Mouse (Mus musculus) forebrain, embryonic 11.5 days (tissue): Measurements from ENCODE around the gene Nipsnap3a. TPM values are rescaled to one million over a fixed set of nuclear protein-coding genes. Genes with fewer than 3 reads are reported as not detected.
A peak's percentile ranks its signal among the peaks of the same experiment; 100 is the strongest.

Source experiments
- ATAC-seq: fragments of 200-750 bp; cut with Nextera tagmentation; replicated peaks from 2 replicates; pipeline ENCODE4 v1.8.0; 2017; ENCODE audit warnings: moderate TSS enrichment; ENCODE audit not compliant: low FRiP score
- DNase-seq: peaks from one replicate; pipeline ENCODE4 v3.0.0-alpha.2; 2017; ENCODE audit warnings: low spot score
- H3K27ac ChIP-seq: fragments of 300-500 bp; sonication (generic); 2 replicates; pipeline ENCODE4 v1.5.1; 2014; ENCODE audit warnings: low read depth, low read length
- H3K27me3 ChIP-seq: fragments of 300-500 bp; sonication (generic); 2 replicates; pipeline ENCODE4 v1.6.1; 2014; ENCODE audit warnings: mild to moderate bottlenecking, low read length, mixed read lengths; ENCODE audit not compliant: control insufficient read depth, insufficient read depth
- H3K36me3 ChIP-seq: fragments of 300-500 bp; sonication (generic); 2 replicates; pipeline ENCODE4 v1.6.1; 2014; ENCODE audit warnings: mild to moderate bottlenecking, low read length, moderate library complexity, mixed read lengths; ENCODE audit not compliant: control insufficient read depth, insufficient read depth
- H3K4me1 ChIP-seq: fragments of 300-500 bp; sonication (generic); replicated peaks from 2 replicates; pipeline ENCODE4 v1.6.1; 2014; ENCODE audit warnings: low read length, mixed read lengths; ENCODE audit not compliant: control insufficient read depth, insufficient read depth
- H3K4me2 ChIP-seq: fragments of 300-500 bp; sonication (generic); 2 replicates; pipeline ENCODE4 v1.6.1; 2014; ENCODE audit warnings: low read depth, mild to moderate bottlenecking, low read length, moderate library complexity, mixed read lengths; ENCODE audit not compliant: severe bottlenecking
- H3K4me3 ChIP-seq: fragments of 300-500 bp; sonication (generic); 2 replicates; pipeline ENCODE4 v1.5.1; 2014; ENCODE audit warnings: low read depth, low read length
- H3K9ac ChIP-seq: fragments of 300-500 bp; sonication (generic); 2 replicates; pipeline ENCODE4 v1.6.1; 2014; ENCODE audit warnings: low read length
- H3K9me3 ChIP-seq: fragments of 300-500 bp; sonication (generic); 2 replicates; pipeline ENCODE4 v1.6.1; 2016; ENCODE audit warnings: low read length, mixed read lengths; ENCODE audit not compliant: control insufficient read depth
- WGBS: fragments of 180-500 bp; shearing (Covaris S2); extraction: QIAGEN DNeasy Blood & Tissue Kit; methylation state at CpG from one replicate; pipeline ENCODE4 v1.1.7; 2014; 5-methylcytosine and 5-hydroxymethylcytosine counted together
- polyA plus RNA-seq: library from polyadenylated mRNA; unstranded; fragments of >200 nt; fragmentation: Nextera tagmentation; extraction: Ambion mirVana; gene quantifications from 2 replicates; pipeline ENCODE4 v1.2.1, GENCODE M21; 2014

Gene Nipsnap3a
- not detected in 2 replicates for polyA plus RNA-seq

GRCm38 (mm10) chr4:52989248-52989647 is at the start of gene Nipsnap3a:
Gene Nipsnap3a (plus strand): TSS chr4:52989272.
- ATAC-seq (0 out of 2 replicates have a peak, but pooled peaks have one; percentile 27), DNase-seq (no peak)
- no peaks in the 10 kb centered on the region for H3K27me3 ChIP-seq
- H3K4me3 ChIP-seq: peak within 1 kb of the TSS; percentile 10; the same call in 1 of the 2 replicates
- H3K27ac ChIP-seq: no peak within 1 kb of the TSS
- H3K36me3 ChIP-seq: no peaks in the 10 kb centered on the region
- H3K9me3 ChIP-seq: no peaks in the 10 kb centered on the region
- peak within 1 kb of the TSS; percentile 35; the same call in 1 of the 2 replicates for H3K4me2 ChIP-seq
- peak within 1 kb of the TSS; percentile 32 for H3K9ac ChIP-seq
- WGBS: 33% methylated on average over 12 of the region's 12 CpGs
- H3K4me1 ChIP-seq: no peaks in the 10 kb centered on the region

- Histone ChIP-seq H3K4me1 (no peaks in the 10 kb centered on the region), H3K36me3 (no peaks in the 10 kb centered on the region), H3K4me2 (no peak overlapping the region), H3K9ac (no peak overlapping the region), H3K27me3 (no peaks in the 10 kb centered on the region), H3K4me3 (no peak overlapping the region), H3K27ac (no peak overlapping the region), H3K9me3 (no peaks in the 10 kb centered on the region)
- no peak for DNase-seq
- ATAC-seq: no peak
Measured at GRCm38 (mm10) chr4:52946665-52947064, 42.4 kb upstream of the Nipsnap3a start.

GRCm38 (mm10) chr4:52949005-52949404 is 40.1 kb upstream of the Nipsnap3a start:
- WGBS: 88% methylated on average over 2 of the region's 2 CpGs
- H3K4me3 ChIP-seq: no peak overlapping the region
- H3K36me3 ChIP-seq: no peaks in the 10 kb centered on the region
- H3K4me1 ChIP-seq: no peaks in the 10 kb centered on the region
- no peak overlapping the region for H3K4me2 ChIP-seq
- DNase-seq (no peak), ATAC-seq (no peak)
- H3K9ac ChIP-seq: no peak overlapping the region
- H3K9me3 ChIP-seq: no peaks in the 10 kb centered on the region
- H3K27me3 ChIP-seq: no peaks in the 10 kb centered on the region
- no peak overlapping the region for H3K27ac ChIP-seq

- no peak for DNase-seq
- no peak overlapping the region for H3K4me2 ChIP-seq
- H3K9ac ChIP-seq: no peak overlapping the region
- ATAC-seq: 0 out of 2 replicates have a peak, but pooled peaks have one; percentile 30
- no peaks in the 10 kb centered on the region for H3K27me3 ChIP-seq
- no peaks in the 10 kb centered on the region for H3K9me3 ChIP-seq
- 42% methylated on average over 4 of the region's 4 CpGs for WGBS
- H3K27ac ChIP-seq: no peak overlapping the region
- H3K4me3 ChIP-seq: no peak overlapping the region
- H3K36me3 ChIP-seq: no peaks in the 10 kb centered on the region
- no peaks in the 10 kb centered on the region for H3K4me1 ChIP-seq
Measured at GRCm38 (mm10) chr4:52958693-52959092, 30.4 kb upstream of the Nipsnap3a start.

GRCm38 (mm10) chr4:52964247-52964646 is 24.8 kb upstream of the Nipsnap3a start, which contains the start of gene Olfr270:
Gene Olfr270 (plus strand): TSS chr4:52964547.
- Histone ChIP-seq H3K27ac (no peak within 1 kb of the TSS), H3K4me1 (no peaks in the 10 kb centered on the region), H3K9ac (no peak within 1 kb of the TSS), H3K27me3 (no peaks in the 10 kb centered on the region), H3K4me2 (no peak within 1 kb of the TSS), H3K36me3 (no peaks in the 10 kb centered on the region), H3K4me3 (no peak within 1 kb of the TSS), H3K9me3 (no peaks in the 10 kb centered on the region)
- DNase-seq: no peak
- ATAC-seq: no peak

GRCm38 (mm10) chr4:52985216-52985615 is 3.9 kb upstream of the Nipsnap3a start:
- 64% methylated on average over 2 of the region's 2 CpGs for WGBS
- Histone ChIP-seq H3K27ac (no peak overlapping the region), H3K4me3 (no peak overlapping the region), H3K4me1 (no peaks in the 10 kb centered on the region), H3K27me3 (no peaks in the 10 kb centered on the region), H3K4me2 (no peak overlapping the region), H3K9me3 (no peaks in the 10 kb centered on the region), H3K36me3 (no peaks in the 10 kb centered on the region), H3K9ac (no peak overlapping the region)
- DNase-seq (no peak), ATAC-seq (0 out of 2 replicates have a peak, but pooled peaks have one; percentile 49)

- WGBS: 88% methylated on average over 2 of the region's 2 CpGs
- ATAC-seq: no peak
- no peaks in the 10 kb centered on the region for H3K4me1 ChIP-seq
- H3K9me3 ChIP-seq: no peaks in the 10 kb centered on the region
- no peak overlapping the region for H3K4me3 ChIP-seq
- no peaks in the 10 kb centered on the region for H3K27me3 ChIP-seq
- H3K36me3 ChIP-seq: no peaks in the 10 kb centered on the region
- no peak overlapping the region for H3K4me2 ChIP-seq
- no peak overlapping the region for H3K27ac ChIP-seq
- no peak overlapping the region for H3K9ac ChIP-seq
- no peak for DNase-seq
Measured at GRCm38 (mm10) chr4:52986266-52986665, 2.8 kb upstream of the Nipsnap3a start.

- Histone ChIP-seq H3K9me3 (no peaks in the 10 kb centered on the region), H3K4me1 (no peaks in the 10 kb centered on the region), H3K36me3 (no peaks in the 10 kb centered on the region), H3K9ac (no peak overlapping the region), H3K27me3 (no peaks in the 10 kb centered on the region), H3K27ac (no peak overlapping the region), H3K4me3 (no peak overlapping the region), H3K4me2 (no peak overlapping the region)
- ATAC-seq: no peak
- 96% methylated on average over 6 of the region's 6 CpGs for WGBS
- no peak for DNase-seq
Measured at GRCm38 (mm10) chr4:52999449-52999848, 10.4 kb downstream of the Nipsnap3a start.

GRCm38 (mm10) chr4:53000154-53000553 is 11.1 kb downstream of the Nipsnap3a start:
- ATAC-seq: no peak
- WGBS: 89% methylated on average over 8 of the region's 8 CpGs
- no peaks in the 10 kb centered on the region for H3K9me3 ChIP-seq

More at GRCm38 (mm10) chr4:53000154-53000553, 11.1 kb downstream of the Nipsnap3a start:
- no peak overlapping the region for H3K9ac ChIP-seq
- H3K4me1 ChIP-seq: no peaks in the 10 kb centered on the region
- no peak overlapping the region for H3K27ac ChIP-seq
- H3K4me3 ChIP-seq: no peak overlapping the region
- no peaks in the 10 kb centered on the region for H3K27me3 ChIP-seq
- no peak overlapping the region for H3K4me2 ChIP-seq
- no peaks in the 10 kb centered on the region for H3K36me3 ChIP-seq
- DNase-seq: no peak
